Mouse (Mus musculus) left cerebral cortex, postnatal 36 days (tissue): ENCODE results near the gene Psmc3. TPM values are rescaled to one million over a fixed set of nuclear protein-coding genes. Genes with fewer than 3 reads are reported as not detected.

Source experiments
- DNase-seq, 2 experiments: peaks; one replicate each; pipeline ENCODE4 v3.0.0; 2021 to 2022; ENCODE audit warnings: low spot score in 2 of 2, mixed read lengths in 1 of 2
- intact Hi-C: fragments of 180-260 bp; cut with DNase I; formaldehyde crosslinking; loops from one replicate; pipeline ENCODE4 v1.15.1; 2025
- total RNA-seq, 2 experiments: library from RNA; stranded (reverse); gene quantifications; 2 replicates each; pipeline ENCODE4 v1.2.3; 2021

The Psmc3 gene
- total RNA-seq, 2 experiments from 2014 or later = 206 to 234 TPM

GRCm38 (mm10) chr2:91047359-91047758 lies 6.5 kb upstream of the Psmc3 start:
- no peak for DNase-seq
- intact Hi-C loops = no loop called here

- DNase-seq = no peak
- intact Hi-C loops = loop anchor here (5.0 kb wide), 1 partner anchor 35 kb away; no protein-coding TSS in a partner anchor
These were observed 1.9 kb upstream of the Psmc3 start for GRCm38 (mm10) chr2:91051917-91052316.

- DNase-seq = no peak
- intact Hi-C loops = loop anchor here (5.0 kb wide), 1 partner anchor 35 kb away; no protein-coding TSS in a partner anchor
These were observed 1.1 kb upstream of the Psmc3 start for GRCm38 (mm10) chr2:91052752-91053151.

- intact Hi-C loops = loop anchor here (5.0 kb wide), 1 partner anchor 36 kb away; no protein-coding TSS in a partner anchor
- no peak for DNase-seq
These were observed 452 bp upstream of the Psmc3 start for GRCm38 (mm10) chr2:91053181-91053933.

GRCm38 (mm10) chr2:91058435-91058834 lies 4.6 kb downstream of the Psmc3 start:
- DNase-seq = no peak
- intact Hi-C loops = no loop called here

GRCm38 (mm10) chr2:91059376-91059775 lies 5.6 kb downstream of the Psmc3 start:
- intact Hi-C loops = no loop called here

GRCm38 (mm10) chr2:91060544-91061355 lies 6.9 kb downstream of the Psmc3 start:
- peak; percentile 72 to 74 for DNase-seq
- intact Hi-C loops = loop anchor here (2.0 to 10.0 kb wide), 2 partner anchors 146 to 194 kb away; no protein-coding TSS in a partner anchor

More at GRCm38 (mm10) chr2:91059376-91059775, 5.6 kb downstream of the Psmc3 start:
- DNase-seq = no peak

- intact Hi-C loops = loop anchor here (2.0 to 10.0 kb wide), 2 partner anchors 147 to 195 kb away; no protein-coding TSS in a partner anchor
- no peak for DNase-seq
These were observed 8.2 kb downstream of the Psmc3 start for GRCm38 (mm10) chr2:91061849-91062481.

- intact Hi-C loops = loop anchor here (10.0 kb wide), 1 partner anchor 148 kb away; no protein-coding TSS in a partner anchor
- DNase-seq = no peak
These were observed 9.2 kb downstream of the Psmc3 start for GRCm38 (mm10) chr2:91062779-91063606.

- DNase-seq = no peak
- intact Hi-C loops = loop anchor here (10.0 kb wide), 1 partner anchor 149 kb away; no protein-coding TSS in a partner anchor
These were observed 10.4 kb downstream of the Psmc3 start for GRCm38 (mm10) chr2:91064211-91064610.

GRCm38 (mm10) chr2:91065544-91065943 lies 11.7 kb downstream of the Psmc3 start:
- intact Hi-C loops = loop anchor here (10.0 kb wide), 1 partner anchor 151 kb away; no protein-coding TSS in a partner anchor

GRCm38 (mm10) chr2:91066455-91066854 lies 12.6 kb downstream of the Psmc3 start:
- intact Hi-C loops = loop anchor here (10.0 kb wide), 1 partner anchor 152 kb away; no protein-coding TSS in a partner anchor
- no peak for DNase-seq

More at GRCm38 (mm10) chr2:91065544-91065943, 11.7 kb downstream of the Psmc3 start:
- DNase-seq = no peak

- no peak for DNase-seq
- intact Hi-C loops = loop anchor here (10.0 kb wide), 1 partner anchor 154 kb away; no protein-coding TSS in a partner anchor
These were observed 14.5 kb downstream of the Psmc3 start for GRCm38 (mm10) chr2:91068162-91068871.

GRCm38 (mm10) chr2:91068872-91069165 lies 15.0 kb downstream of the Psmc3 start:
- DNase-seq = no peak
- intact Hi-C loops = loop anchor here (10.0 kb wide), 1 partner anchor 154 kb away; no protein-coding TSS in a partner anchor

- intact Hi-C loops = loop anchor here (10.0 kb wide), 1 partner anchor 155 kb away; no protein-coding TSS in a partner anchor
- no peak for DNase-seq
These were observed 15.6 kb downstream of the Psmc3 start for GRCm38 (mm10) chr2:91069306-91070000.

GRCm38 (mm10) chr2:91070076-91070800 lies 16.4 kb downstream of the Psmc3 start, which contains the start of gene Slc39a13:
Gene Slc39a13, minus strand, starts transcription at chr2:91070417.
- peak; percentile 94 to 95 for DNase-seq
- intact Hi-C loops = loop anchor here (1.0 kb wide), 1 partner anchor 31 kb away; no protein-coding TSS in a partner anchor

- no peak for DNase-seq
- intact Hi-C loops = no loop called here
These were observed 17.2 kb downstream of the Psmc3 start for GRCm38 (mm10) chr2:91071059-91071458.
